Mouse (Mus musculus) adrenal gland, adult 18-20 months (tissue): ENCODE measurements around the gene Frem1. TPM values are rescaled to one million over a fixed set of nuclear protein-coding genes. Genes with fewer than 3 reads are reported as not detected.

Experiments used
- DNase-seq, 2 experiments: peaks; one replicate each; pipeline ENCODE4 v3.0.0; 2021 to 2022; ENCODE audit warnings: low spot score in 2 of 2
- total RNA-seq, 2 experiments: library from RNA; stranded (reverse); gene quantifications; 1 replicate in 1 of 2; 2 replicates in 1 of 2; pipeline ENCODE4 v1.2.3; 2021

Frem1 gene
- total RNA-seq, 2 experiments from 2014 or later = 0.54 to 0.56 TPM

- DNase-seq = peak; percentile 65
Measured at GRCm38 (mm10) chr4:82933698-82934210, 118.4 kb downstream of the Frem1 start.

GRCm38 (mm10) chr4:82930079-82930478 lies 122.1 kb downstream of the Frem1 start:
- no peak for DNase-seq

GRCm38 (mm10) chr4:82921962-82922361 lies 130.2 kb downstream of the Frem1 start:
- no peak for DNase-seq

- DNase-seq = no peak
Measured at GRCm38 (mm10) chr4:82918625-82919024, 133.5 kb downstream of the Frem1 start.

GRCm38 (mm10) chr4:82916678-82917050 lies 135.5 kb downstream of the Frem1 start:
- DNase-seq = no peak

GRCm38 (mm10) chr4:82916003-82916677 lies 136.0 kb downstream of the Frem1 start:
- no peak for DNase-seq

GRCm38 (mm10) chr4:82915576-82915975 lies 136.6 kb downstream of the Frem1 start:
- DNase-seq = no peak

GRCm38 (mm10) chr4:82914601-82915143 lies 137.5 kb downstream of the Frem1 start:
- no peak for DNase-seq

GRCm38 (mm10) chr4:82895227-82895626 lies 156.9 kb downstream of the Frem1 start:
- DNase-seq = no peak

- no peak for DNase-seq
Measured at GRCm38 (mm10) chr4:82892247-82892646, 159.9 kb downstream of the Frem1 start.

- DNase-seq = no peak
Measured at GRCm38 (mm10) chr4:82891566-82891965, 160.6 kb downstream of the Frem1 start.

- DNase-seq = no peak
Measured at GRCm38 (mm10) chr4:82891049-82891448, 161.1 kb downstream of the Frem1 start.

- DNase-seq = no peak
Measured at GRCm38 (mm10) chr4:82890585-82890984, 161.6 kb downstream of the Frem1 start.

- no peak for DNase-seq
Measured at GRCm38 (mm10) chr4:82886148-82886547, 166.0 kb downstream of the Frem1 start.

GRCm38 (mm10) chr4:82885535-82885913 lies 166.6 kb downstream of the Frem1 start:
- DNase-seq = no peak

- no peak for DNase-seq
Measured at GRCm38 (mm10) chr4:82884636-82885534, 167.3 kb downstream of the Frem1 start, which contains the start of gene Cer1. Gene Cer1 (minus strand): TSS chr4:82885148.

- no peak for DNase-seq
Measured at GRCm38 (mm10) chr4:82882500-82882899, 169.6 kb downstream of the Frem1 start.

- no peak for DNase-seq
Measured at GRCm38 (mm10) chr4:82881366-82881765, 170.8 kb downstream of the Frem1 start.

- no peak for DNase-seq
Measured at GRCm38 (mm10) chr4:82880243-82880642, 171.9 kb downstream of the Frem1 start.

- no peak for DNase-seq
Measured at GRCm38 (mm10) chr4:82879152-82879551, 173.0 kb downstream of the Frem1 start.

- DNase-seq = no peak
Measured at GRCm38 (mm10) chr4:82876656-82877055, 175.5 kb downstream of the Frem1 start.

- DNase-seq = no peak
Measured at GRCm38 (mm10) chr4:82875532-82875931, 176.6 kb downstream of the Frem1 start.
